Mouse (Mus musculus): ENCODE data around the gene Sycn. TPM values are rescaled to one million over a fixed set of nuclear protein-coding genes. Genes with fewer than 3 reads are reported as not detected.
"Not testable (repeated sequence)": the region's sequence is repeated elsewhere in the genome, so short reads cannot be mapped to it uniquely, and the experiment has no call there.

Sycn gene
- not detected for total RNA-seq (2021)

- intact Hi-C loops (cut with DNase I), result no loop called here
- DNase-seq (ENCODE audit: extremely low spot score in 1 of 2, low spot score in 2 of 2), result no peak
Observed at GRCm38 (mm10) chr7:28540526-28540925, at the start of gene Sycn. Gene Sycn, plus strand, starts transcription at chr7:28540885.

DNA sequence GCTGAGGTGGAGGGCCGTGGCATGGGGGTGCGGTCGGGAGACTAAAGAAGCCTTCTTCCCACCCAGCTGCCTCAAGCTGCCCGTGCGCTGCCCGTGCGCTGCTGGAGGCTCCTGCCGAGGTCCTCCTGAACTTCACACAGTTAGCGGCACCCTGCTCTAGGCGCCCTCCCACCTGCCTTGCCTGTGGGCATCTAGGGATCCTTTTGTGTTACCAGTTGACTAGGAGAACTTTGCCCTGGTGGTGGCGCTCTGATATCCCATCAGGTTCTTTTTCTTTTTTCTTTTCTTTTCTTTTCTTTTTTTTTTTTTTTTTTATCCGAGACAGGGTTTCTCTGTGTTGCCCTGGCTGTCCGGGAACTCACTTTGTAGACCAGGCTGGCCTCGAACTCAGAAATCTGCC is 49.8 kb upstream of the Sycn start:
- DNase-seq (ENCODE audit: extremely low spot score in 1 of 2, low spot score in 2 of 2), result no peak
- intact Hi-C loops (cut with DNase I), result no loop called here

- intact Hi-C loops (cut with DNase I), result no loop called here
- no peak for DNase-seq (ENCODE audit: extremely low spot score in 1 of 2, low spot score in 2 of 2)
Observed at GRCm38 (mm10) chr7:28492310-28492709, 48.4 kb upstream of the Sycn start.

GRCm38 (mm10) chr7:28495426-28495825 is 45.3 kb upstream of the Sycn start:
- no peak for DNase-seq (ENCODE audit: extremely low spot score in 1 of 2, low spot score in 2 of 2)
- intact Hi-C loops (cut with DNase I), result no loop called here

DNA sequence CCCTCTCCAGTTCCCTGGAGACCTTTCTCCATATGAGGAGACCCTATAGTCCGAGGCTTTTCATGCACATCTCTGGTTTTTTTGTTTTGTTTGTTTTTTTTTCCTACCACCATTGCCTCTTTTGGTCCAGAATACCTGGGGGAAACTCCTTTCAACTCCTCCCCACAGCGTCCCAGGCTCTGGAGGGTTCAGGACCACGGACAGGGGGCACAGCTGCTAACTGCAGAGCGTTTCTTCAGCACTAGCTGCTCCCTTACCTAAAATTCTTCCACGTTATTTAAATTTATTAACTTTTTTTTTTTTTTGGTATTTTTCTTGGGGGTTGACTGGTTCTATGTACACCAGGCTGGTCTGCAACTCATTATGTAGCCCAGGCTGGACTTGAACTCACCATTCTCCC is 35.1 kb upstream of the Sycn start:
- intact Hi-C loops (cut with DNase I), result no loop called here
- no peak for DNase-seq (ENCODE audit: extremely low spot score in 1 of 2, low spot score in 2 of 2)

DNA sequence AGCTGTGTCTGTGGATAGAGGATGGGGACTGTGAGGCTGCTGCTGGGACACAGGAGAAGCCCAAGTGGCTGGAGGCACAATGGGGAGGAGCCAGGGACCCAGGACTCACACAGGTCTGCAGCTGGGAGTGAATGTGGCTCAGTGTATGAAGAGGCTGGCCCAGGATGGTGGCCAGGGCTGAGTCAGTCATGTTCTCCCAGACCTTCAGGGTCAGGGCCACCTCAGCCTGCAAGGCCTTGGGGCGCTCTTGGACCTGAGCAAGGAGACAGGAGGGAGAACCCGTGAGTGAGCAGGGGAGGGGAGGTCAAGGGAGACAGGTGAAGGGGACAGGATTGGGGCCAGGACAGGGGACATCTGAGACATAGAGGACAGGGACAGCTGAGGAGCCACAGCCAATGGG is 31.6 kb upstream of the Sycn start:
- intact Hi-C loops (cut with DNase I); DNase-seq (ENCODE audit: extremely low spot score in 1 of 2, low spot score in 2 of 2): not testable (repeated sequence)

DNA sequence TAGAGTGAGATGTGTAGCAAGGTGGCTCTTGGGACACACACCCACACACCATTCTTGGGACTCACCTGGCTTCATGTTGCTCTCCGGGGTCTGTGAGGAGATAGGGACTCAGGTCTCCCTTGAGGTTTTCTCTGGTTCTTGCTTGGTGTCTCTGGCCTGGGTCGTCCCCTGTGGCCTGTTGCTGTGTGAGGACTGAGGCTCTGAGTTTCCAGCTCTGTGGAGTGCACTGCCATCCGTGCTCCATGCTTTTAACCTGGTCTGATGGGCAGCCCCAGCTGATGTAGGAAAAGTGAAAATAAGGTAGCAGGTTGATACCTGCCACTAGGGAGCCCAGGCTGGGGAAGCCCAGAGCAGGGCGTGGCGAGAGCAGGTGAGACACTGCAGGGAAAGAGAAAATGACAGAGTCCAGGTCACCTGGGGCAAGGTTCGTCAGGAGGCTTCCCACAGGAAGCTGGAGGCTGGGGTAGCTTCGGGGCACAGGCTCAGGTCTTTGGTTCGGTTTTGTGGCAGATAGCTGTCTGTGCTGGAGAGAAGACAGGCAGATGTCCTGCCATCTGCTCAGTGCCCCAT is 30.2 kb upstream of the Sycn start, which contains the start of gene Ifnl2:
Gene Ifnl2 (minus strand): TSS at position 51 of the 570 bp plus-strand sequence.
- intact Hi-C loops (cut with DNase I); DNase-seq (ENCODE audit: extremely low spot score in 1 of 2, low spot score in 2 of 2): not testable (repeated sequence)

- intact Hi-C loops (cut with DNase I), result no loop called here
- no peak for DNase-seq (ENCODE audit: extremely low spot score in 1 of 2, low spot score in 2 of 2)
Observed at GRCm38 (mm10) chr7:28511441-28511840, 29.2 kb upstream of the Sycn start.

- DNase-seq (ENCODE audit: extremely low spot score in 1 of 2, low spot score in 2 of 2); intact Hi-C loops (cut with DNase I): not testable (repeated sequence)
Observed at GRCm38 (mm10) chr7:28522536-28522935, 18.1 kb upstream of the Sycn start, which contains the start of gene Ifnl3. Gene Ifnl3, plus strand, starts transcription at chr7:28522836.

- DNase-seq (ENCODE audit: extremely low spot score in 1 of 2, low spot score in 2 of 2), result peak in 1 of 2 experiments; percentile 84
- intact Hi-C loops (cut with DNase I), result loop anchor here (5.0 kb wide), 1 partner anchor 81 kb away; no protein-coding TSS in a partner anchor
Observed at GRCm38 (mm10) chr7:28527922-28528719, 12.6 kb upstream of the Sycn start.

- intact Hi-C loops (cut with DNase I), result no loop called here
Observed at GRCm38 (mm10) chr7:28532005-28532404, 8.7 kb upstream of the Sycn start.

GRCm38 (mm10) chr7:28538886-28539285 is 1.8 kb upstream of the Sycn start:
- intact Hi-C loops (cut with DNase I); DNase-seq (ENCODE audit: extremely low spot score in 1 of 2, low spot score in 2 of 2): not testable (repeated sequence)

More at GRCm38 (mm10) chr7:28532005-28532404, 8.7 kb upstream of the Sycn start:
- DNase-seq (ENCODE audit: extremely low spot score in 1 of 2, low spot score in 2 of 2), result no peak

GRCm38 (mm10) chr7:28544051-28544601 is 3.4 kb downstream of the Sycn start:
- intact Hi-C loops (cut with DNase I), result no loop called here
- no peak for DNase-seq (ENCODE audit: extremely low spot score in 1 of 2, low spot score in 2 of 2)

GRCm38 (mm10) chr7:28545048-28545890 is 4.6 kb downstream of the Sycn start:
- intact Hi-C loops (cut with DNase I), result no loop called here
- no peak for DNase-seq (ENCODE audit: extremely low spot score in 1 of 2, low spot score in 2 of 2)

GRCm38 (mm10) chr7:28545891-28546210 is 5.2 kb downstream of the Sycn start:
- no peak for DNase-seq (ENCODE audit: extremely low spot score in 1 of 2, low spot score in 2 of 2)
- intact Hi-C loops (cut with DNase I), result no loop called here

DNA sequence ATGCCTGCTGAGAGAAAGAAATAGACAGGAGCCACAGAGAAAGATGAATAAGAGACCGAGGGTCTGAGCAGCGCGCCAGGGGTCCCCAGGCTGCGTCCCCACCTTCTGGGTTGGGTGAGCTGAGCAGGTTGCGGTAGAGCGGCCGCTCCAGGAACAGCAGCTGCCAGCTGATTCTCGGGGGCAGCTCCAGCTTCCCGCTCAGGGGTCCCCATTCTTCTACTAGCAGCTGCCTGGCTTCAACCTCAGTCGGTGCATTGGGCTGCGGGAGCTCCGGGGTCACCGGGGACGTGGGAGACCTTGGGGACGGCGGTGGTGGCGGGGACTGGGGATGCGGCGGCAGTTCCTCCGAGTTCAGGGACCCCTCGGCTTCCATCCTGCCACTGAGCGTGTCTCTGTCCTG is 6.0 kb downstream of the Sycn start:
- DNase-seq (ENCODE audit: extremely low spot score in 1 of 2, low spot score in 2 of 2), result no peak
- intact Hi-C loops (cut with DNase I), result no loop called here

DNA sequence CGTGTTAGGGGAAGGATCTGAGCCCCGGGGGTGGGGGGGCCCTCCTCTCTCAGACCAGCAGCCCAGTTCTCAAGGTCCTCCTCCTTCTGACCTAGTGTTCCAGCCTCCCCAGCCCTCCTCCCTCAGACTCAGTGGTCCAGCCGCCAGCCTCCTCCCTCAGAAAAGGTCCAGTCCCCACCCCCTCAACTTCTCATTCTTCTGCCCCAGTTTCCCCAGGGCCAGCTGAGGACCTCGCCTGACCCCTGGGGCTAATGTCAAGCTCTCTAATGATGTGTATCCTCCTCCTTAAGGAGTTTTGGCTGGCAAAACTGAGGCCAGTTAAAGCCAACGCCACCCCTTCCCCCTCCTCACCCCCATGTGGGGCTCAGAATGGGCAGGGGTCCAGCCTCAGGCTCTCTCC is 6.5 kb downstream of the Sycn start, which contains the start of gene Nccrp1:
Gene Nccrp1 (minus strand): TSS at position 101 of the 400 bp plus-strand sequence.
- no peak for DNase-seq (ENCODE audit: extremely low spot score in 1 of 2, low spot score in 2 of 2)
- intact Hi-C loops (cut with DNase I), result no loop called here

DNA sequence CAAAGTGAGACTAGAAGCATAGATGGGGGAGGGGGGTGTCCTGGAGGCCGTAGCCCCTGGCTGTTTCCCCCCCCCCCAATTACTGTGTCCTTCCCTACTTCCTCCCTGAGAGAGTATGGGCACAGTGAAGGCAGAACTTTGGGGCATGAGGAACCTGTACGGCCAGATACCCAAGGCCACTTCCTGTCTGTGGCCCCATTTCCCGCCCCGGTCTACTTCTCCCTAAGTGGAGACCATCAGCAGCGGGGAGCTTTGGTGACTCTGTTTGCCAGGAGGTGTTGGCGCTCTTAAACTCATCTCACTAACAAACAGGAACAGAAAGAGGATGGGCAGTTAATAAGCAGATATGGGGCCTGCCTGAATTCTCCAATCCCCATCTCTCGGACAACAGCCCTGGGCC is 6.9 kb downstream of the Sycn start:
- no peak for DNase-seq (ENCODE audit: extremely low spot score in 1 of 2, low spot score in 2 of 2)
- intact Hi-C loops (cut with DNase I), result no loop called here

DNA sequence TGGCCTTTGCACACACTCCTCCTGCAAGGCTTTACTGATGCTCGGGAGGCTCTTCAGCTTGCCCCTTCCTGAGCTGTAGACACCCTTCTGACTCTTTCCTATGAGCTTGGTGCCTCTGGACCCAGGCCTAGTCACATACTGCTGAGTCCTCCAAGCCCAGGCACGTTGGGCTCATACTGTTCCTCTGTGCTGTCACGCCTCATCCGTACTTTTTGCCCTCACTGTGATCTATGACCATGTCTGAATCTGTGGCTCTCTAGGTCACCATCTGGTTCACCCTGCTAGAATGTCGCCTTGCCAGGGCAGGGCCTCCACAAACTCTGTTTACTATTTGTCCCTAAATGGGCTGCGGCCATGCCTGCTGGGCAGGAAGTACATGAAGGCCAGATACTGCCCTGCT is 12.4 kb downstream of the Sycn start:
- no peak for DNase-seq (ENCODE audit: extremely low spot score in 1 of 2, low spot score in 2 of 2)
- intact Hi-C loops (cut with DNase I), result no loop called here
